Mouse (Mus musculus): ENCODE measurements around the gene Arhgap25.
"Not testable (repeated sequence)": the region's sequence is repeated elsewhere in the genome, so short reads cannot be mapped to it uniquely, and the experiment has no call there.

Arhgap25 gene

DNA sequence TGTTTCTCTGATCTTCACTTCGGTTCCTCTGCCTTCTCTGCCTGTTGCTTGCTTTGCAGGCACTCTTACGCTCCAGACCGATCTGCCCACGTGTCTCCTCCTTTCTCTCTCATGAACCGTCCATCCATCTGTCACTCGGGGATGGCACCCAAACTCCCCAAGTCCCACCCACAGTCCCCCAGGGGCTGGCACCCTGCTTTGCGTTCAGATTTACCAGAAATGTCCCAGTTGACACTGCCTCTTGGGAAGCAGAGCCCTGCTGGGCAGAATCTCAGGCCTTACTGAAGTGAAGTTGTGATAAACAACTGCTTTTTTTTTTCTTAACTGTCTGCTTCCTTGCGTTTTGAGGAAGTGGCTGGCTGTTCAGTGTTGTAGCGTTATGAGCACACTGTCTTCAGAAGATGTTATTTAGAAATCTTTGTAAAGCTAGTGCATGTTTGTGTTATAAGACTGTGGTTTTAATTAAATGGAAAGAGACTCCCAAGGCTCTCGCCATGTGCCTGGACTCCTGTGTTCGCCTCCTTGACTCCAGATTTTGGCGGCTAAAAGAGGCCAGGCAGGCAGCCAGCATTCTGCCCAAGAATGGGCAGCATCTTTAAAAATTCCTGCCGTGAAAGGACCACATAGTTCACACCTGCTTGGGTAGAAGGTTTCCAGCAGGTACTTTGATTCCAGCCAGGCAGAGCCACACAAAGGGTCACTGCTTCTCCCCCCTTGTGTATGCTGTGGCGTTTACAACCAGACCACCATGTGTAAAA lies at the start of gene Arhgap25:
Gene Arhgap25, minus strand, starts transcription at position 307 of the 758 bp plus-strand sequence.
- no peak for DNase-seq

DNA sequence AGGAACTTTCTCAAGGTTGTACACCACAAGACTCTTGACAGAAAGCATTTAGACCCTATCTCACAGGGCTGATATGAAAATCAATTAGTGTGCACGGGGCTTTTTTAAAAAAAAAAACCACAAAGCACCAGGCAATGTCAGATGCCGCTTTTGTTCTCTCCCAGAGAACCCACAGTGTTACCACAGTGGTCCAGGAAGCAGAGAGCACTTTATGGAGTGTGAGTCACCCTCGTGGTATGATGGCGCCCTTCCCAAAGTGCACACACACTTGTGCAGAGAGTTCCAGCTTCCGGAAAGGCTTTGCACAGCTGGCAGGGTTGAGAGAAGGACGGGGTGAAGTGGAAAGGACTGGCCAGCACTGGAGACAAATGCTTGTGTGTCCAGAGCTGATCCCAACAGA lies 49.4 kb upstream of the Arhgap25 start:
- no peak for DNase-seq

GRCm38 (mm10) chr6:87581581-87581980 lies 48.5 kb upstream of the Arhgap25 start:
- no peak for DNase-seq

GRCm38 (mm10) chr6:87581071-87581470 lies 48.0 kb upstream of the Arhgap25 start:
- no peak for DNase-seq

DNA sequence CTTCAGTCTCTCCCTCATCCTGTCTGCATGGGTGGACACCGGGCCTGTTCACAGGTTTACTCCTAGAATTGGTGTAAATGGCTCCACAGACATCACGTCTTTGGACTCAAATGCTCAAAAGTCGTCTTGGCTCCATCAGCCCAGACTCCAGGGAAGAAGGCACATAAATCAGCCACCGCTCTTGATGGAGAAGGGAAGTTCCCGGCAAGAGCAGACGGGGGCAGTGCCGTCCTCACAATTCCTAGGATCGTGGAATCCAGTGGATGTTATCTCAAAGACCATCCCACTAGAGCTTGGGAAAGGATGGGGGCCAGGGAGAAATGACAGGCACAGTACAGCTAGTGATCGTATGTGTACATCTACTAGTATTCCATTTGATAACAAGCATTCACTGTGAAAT lies 45.2 kb upstream of the Arhgap25 start:
- DNase-seq = no peak

DNA sequence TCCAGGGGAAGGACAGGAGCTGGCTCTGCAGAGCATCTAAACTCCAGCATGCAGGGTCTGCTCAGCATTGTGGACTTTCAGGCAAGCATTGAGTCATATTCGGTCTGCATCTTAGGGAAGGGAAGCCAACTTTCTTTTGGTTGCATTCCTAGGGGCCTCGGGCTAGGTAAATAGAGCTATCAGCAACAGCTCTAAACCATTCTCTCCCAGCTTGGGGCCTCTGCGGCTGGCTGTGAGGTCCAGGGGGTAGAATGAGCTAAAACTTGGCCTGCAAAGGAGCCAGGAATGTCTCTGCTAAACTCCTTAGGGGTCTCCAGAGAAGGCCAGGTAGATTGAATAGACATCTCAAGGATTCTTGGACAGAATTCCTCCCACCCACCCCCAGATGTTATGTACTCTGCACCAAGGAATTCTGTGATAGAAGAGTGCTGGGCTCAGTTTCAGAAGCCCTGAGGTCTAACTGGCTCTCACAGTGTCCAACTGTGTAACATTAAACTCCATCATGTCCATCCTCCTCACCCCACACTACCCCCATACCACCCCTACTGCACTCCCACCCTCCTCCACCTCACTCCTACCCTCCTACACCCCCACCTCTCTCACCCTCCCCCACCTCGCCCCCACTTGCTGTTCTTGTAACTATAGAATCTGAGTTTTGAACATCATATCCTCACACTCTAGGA lies 43.7 kb upstream of the Arhgap25 start:
- no peak for DNase-seq

- DNase-seq = not testable (repeated sequence)
These were observed 38.8 kb upstream of the Arhgap25 start for GRCm38 (mm10) chr6:87571863-87572262.

DNA sequence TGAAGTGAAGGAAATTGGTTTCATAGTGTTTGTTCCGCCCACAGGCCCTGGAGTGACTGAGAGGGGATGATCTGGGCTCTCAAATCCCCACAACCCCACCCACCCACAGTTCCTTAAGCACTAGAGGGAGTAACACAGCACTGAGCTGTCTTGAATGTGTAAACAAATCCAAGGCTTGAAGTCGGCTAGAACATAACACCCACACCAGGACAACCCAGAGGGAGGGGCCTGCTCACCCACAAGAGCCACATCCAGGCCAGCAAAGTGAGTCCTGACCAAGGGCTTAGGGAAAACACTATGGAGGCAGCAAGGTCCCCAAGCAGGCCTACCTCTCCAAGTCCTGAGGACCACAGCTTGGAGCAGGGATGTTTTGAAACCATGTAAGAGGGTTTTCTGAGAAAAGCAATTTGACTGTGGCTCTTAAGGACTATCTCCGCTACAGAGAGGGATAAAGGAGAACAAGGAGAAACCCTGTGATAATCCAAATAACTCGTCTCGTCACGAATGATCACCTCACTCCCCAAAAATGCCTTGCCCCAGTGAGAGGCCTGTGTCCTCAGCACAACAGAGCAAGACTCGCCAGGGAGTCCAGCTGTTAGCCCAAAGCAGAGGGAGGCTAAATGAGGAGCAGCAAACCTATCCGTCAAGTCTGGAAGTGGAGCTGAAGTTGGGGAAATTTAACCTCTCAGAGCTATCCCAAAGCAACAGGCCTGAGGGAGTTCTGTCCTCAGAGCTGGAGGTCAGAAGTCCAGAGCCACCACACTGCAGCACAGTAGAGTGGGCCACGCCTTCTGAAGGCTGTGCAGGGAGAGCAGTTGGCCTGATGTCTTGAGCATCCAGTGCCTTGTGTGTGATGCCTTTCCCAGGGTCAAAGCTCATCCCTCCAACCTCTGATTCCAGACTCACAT lies 34.9 kb upstream of the Arhgap25 start:
- DNase-seq = no peak

GRCm38 (mm10) chr6:87565166-87565565 lies 32.1 kb upstream of the Arhgap25 start:
- DNase-seq = no peak

DNA sequence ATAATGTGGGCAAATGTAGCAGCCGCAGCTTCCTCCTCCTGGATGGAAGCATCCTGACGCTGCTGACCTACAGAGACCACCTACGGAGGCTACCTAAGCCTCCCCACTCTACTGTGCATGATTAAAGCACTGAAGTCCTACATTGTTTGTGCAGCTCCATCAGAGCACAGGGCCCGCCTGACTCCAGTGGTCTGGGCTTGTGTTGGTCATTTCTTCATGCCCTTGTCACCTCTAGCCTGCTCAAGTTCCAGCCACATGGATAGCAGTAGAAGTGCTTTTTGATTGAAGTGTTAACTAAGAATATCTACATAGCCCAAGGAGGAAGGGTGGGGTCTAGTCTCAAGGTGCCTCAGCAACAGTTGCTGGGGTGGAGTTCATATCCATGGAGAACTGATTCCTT lies 31.3 kb upstream of the Arhgap25 start:
- DNase-seq = no peak

DNA sequence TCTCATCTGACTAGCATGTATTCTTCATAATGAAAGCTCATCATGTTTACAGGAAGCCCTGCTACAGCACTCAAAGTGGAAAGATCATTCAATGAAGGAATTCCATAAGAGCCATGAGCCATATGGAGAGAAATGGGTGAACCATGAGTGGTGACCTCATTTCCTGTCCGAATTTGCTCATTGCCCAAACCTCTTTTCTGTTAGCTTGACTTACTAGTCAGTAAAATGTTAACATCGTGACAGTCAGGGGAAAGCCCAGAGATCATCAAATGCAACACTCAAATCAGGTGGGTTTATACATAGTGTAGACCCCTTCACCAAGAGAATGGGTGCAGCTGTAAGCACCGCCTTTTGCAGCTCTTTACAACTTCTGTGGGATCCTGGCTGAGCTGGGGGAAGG lies 20.7 kb upstream of the Arhgap25 start:
- DNase-seq = no peak

DNA sequence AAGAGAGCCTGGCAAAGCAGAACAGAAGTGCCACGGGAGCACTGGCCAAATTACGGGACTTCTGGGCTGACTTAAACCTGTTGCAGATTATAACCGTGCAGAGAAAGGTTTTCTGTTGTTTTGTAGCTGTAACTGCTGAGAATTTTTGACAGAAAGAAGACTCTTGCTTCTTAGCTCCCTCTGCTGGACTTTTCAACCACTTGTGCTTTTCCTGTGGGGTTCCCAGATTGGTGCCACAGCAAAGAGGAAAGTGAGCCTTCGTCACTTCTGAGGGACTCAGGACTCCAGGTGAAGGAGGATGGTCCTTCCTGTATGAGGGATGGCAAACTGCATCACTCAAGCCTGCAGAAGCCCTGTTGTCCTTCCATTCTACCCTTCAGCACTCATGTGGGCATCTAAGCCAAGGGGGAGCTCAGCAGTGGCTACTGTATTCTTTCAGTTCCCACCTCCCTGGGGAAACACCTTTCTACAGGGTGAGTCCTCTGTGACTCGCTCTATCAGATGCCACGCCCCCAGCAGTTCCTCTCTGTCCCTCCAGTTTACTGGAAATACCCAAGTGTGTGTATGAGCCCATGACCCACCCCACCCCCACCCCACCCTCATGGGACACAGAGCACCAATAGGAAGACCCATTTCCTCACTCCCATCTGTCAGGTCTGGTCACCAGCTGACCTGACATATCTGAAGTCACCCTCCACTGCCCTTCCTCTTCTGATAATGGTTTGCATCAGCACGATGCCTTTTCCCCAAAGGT lies 19.2 kb upstream of the Arhgap25 start:
- DNase-seq = no peak

GRCm38 (mm10) chr6:87547836-87548235 lies 14.8 kb upstream of the Arhgap25 start:
- no peak for DNase-seq

DNA sequence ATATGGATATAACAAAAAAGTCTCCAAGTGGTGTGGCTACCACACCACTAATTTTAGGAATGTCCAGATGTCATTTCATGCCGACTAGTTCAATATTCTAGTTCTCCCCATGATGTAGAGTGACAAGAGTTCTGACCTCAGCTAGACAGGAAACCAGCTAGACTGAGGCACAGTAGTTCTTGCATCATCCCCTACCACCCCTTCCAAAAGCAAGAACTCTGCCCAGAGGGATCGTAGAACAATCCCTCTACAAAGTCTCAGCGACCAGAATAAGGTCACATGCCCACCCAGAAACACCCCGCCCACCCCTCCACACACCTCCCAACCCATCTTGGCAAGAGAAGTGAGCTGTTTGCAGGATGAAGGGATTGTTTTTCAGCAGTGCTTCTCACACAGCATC lies 14.4 kb upstream of the Arhgap25 start:
- DNase-seq = no peak

DNA sequence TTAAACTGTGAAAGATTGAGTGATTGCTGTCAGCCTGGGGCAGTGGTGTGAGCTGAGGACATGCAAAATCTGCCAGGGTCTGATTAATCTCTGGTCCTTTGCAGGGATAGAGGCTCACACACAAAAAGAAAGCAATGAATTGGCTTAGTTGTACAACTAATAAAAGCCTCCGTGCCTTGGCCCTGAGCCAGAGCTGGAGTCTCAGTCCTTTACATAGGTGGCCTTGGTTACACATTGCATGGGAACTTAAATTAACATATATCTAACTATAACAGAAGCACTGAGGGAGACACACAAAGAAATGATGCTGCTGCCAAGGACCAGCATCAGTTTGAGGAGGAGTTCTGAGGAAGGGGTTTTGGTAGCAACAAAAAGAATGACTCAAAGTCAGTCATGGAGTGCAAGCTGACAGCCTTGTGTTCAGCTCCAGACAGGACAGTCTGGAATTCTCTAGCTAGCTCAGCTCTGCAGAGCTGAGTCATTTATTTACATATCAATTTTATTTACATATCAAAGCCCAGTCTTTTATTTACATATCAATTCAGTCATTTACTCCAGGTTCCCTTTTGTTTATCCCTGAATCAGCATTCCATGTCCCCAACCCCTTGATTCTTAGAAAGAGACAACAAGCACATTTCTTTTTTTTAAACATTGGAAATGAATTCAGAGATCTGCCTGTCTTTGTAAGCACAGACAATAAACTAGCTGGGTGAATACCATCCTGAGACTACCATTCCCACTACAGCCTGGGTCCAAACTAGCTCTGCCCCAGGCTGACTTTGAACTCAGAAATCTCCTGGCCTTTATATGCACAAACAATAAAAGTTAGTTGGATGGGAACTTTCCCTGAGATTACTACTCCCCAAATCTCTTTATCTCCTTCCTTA lies 12.5 kb upstream of the Arhgap25 start:
- no peak for DNase-seq

DNA sequence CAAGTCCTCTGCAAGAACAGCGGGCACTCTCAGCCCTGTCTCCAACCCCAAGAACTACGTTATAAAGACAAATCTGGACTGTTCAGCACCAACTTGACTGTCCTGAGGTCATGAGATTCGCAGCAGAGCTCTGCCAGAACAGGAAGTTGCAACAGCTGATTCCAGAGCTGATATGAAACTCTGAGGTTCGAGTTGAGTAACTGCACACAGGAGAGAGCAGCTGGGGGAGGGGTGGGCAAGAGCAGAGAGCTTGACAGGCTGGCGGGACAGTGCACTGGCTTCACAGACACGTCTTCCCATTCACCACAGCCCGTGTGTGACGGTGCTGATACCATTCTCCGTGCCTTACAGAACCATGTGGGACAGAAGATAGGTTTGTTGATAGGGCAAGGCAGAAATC lies 9.0 kb upstream of the Arhgap25 start:
- DNase-seq = no peak

DNA sequence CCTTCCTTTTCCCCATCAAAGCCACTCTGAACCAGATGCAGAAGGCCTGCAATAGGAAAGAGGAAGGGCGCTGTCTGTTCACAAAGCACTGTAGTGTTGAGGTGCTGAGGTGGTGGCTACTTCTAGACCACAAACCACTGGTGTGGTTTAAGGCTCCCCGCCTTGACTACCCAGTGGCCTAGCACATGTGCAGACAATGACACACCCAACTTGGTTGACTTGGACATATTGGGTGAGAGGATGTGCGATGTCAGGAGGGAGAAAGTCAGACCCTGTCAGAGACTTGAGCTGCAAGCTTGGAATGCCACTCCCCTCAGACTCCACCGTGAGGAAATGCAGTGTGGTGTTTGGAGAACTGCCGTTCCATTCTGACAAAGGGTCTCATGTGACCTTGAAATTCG lies 8.1 kb upstream of the Arhgap25 start:
- no peak for DNase-seq

DNA sequence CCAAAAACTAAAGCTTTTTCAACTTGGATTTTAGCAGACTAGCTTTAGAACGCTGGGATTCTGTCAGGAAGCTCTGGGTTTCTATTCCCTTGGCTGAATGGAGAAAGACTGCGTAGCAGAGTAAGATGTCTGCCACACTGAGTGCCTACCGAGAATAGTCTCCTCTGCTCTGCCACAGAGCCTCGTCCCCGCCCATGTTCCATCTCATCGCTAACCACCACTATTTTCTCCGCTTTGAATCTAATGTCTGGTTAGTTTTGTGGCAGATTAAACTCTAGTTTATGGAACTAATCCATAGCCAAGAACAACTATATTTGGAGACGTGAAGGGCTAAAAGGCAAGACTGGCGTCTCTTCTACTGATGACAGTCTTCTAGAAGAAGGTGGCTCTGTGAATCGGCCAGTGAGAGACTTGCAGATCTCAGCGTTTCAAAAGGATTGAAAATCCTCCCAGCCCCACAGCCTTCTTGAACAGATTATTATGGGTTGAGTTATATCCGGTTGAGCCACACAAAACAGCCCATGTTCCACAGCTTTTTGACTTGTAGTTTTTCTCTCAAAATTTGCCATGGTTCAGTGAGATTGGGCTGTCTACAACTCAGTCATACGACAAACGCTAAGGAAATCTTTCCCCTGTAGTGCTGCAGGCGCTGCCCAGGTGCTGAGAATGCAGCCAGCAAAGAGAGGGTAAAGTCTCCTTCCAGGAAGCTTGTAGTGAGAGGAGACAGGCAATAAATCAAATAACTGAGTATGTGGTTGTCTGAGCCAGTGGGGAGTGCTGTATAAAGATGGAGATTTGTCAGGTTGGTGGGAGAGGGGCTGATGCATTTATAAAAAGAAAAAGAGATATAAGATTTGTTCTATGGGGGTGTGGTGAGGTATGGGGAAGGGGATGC lies 5.6 kb upstream of the Arhgap25 start:
- no peak for DNase-seq

DNA sequence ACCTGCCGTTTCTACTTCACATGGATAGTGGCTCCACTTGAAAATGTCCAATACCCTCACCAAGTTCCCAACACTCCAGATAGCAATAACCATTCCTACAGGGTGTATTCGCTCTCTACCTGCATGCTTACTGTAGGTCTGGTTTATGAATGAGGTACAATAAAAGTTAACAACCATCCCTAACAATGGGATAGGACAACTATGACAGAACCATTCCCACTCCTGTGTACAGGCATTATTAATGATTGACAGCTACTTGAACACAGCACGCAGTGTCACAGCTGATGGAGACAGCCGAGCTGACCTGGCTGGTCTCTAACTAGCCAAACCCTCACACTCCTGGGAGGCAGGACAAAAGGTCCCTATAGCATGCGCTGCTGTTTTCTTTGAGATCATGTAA lies 4.6 kb upstream of the Arhgap25 start:
- no peak for DNase-seq

DNA sequence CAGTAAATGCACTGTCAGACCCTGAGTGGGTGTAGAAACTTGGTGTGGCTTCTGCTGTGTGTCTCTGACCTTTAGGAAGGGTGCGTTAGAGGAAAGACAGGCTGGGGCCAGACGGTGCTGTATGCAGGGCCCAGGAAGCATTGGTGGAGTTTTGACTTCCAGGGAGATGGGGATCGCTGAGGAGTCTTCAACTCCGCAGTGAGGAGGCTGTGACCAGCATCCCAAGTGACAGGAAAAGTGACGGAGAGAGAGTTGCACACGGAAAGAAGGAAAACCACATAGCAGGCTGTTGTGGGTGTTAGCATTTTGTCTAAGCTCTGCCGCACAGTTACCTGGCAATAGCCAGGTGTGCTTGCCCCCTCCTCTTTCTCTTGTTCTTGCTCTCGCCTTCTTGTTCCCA lies 3.2 kb upstream of the Arhgap25 start:
- DNase-seq = no peak

DNA sequence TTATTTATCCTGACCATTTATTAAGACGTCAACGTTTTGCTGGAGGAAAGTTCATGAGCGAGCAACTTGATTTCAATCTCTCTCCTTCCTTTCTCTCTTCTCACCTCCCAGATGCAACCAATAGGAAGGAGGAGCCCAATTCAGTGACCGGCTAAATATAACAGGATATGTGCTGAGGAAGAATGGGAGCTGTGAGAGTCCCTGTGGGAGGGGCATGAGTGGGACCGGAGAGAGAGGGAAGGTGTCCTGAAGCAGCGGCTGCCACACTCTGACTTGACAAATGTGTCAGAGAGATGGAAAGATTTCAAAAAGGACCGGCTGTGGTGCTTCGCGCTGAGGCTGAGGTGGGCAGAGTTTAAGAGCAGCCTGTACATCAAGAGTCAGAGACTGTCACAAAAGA lies 2.6 kb upstream of the Arhgap25 start:
- no peak for DNase-seq

Data from cerebellum, adult 9-11 months (tissue).